Mouse (Mus musculus): ENCODE data around the gene Ddx52.

DNA sequence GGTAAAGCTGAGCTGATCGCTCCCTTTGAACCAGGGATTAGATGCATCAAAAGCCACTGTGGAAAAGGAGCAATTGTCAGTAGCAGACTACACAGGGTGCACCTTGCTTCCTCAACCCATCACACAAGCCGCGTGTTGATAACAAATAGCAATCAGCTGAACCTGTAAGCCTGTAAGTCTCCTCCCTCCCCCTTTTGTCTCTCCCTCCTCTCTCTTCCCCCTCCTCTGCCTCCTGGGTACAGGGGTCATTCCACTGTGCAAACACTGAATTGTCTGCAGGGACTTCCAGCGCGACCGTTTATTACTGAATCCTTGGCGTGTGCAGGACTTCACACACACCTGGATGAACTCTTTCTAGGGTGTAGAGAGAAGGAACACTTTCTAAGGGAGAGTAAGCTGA, 33.5 kb upstream of the Ddx52 start:
- TF ChIP-seq CTCF (IDR thresholded peaks at IDR 0.05) (no peak), EP300 (IDR thresholded peaks at IDR 0.05) (no peak)
